Mouse (Mus musculus) lung, embryonic 14.5 days (tissue): ENCODE results near the gene Cenpx. TPM values are rescaled to one million over a fixed set of nuclear protein-coding genes. Genes with fewer than 3 reads are reported as not detected.
A peak's percentile ranks its signal among the peaks of the same experiment; 100 is the strongest.
"Not testable (repeated sequence)": the region's sequence is repeated elsewhere in the genome, so short reads cannot be mapped to it uniquely, and the experiment has no call there.

Source experiments
- ATAC-seq: fragments of 200-750 bp; cut with Nextera tagmentation; 2 replicates; pipeline ENCODE4 v1.8.0; 2017; ENCODE audit warnings: mild to moderate bottlenecking, moderate TSS enrichment, moderate library complexity; ENCODE audit not compliant: insufficient read depth
- DNase-seq: peaks from one replicate; pipeline ENCODE4 v3.0.0-alpha.2; 2015
- H3K27ac ChIP-seq: fragments of 300-500 bp; sonication (generic); 2 replicates; pipeline ENCODE4 v1.5.1; 2014; ENCODE audit warnings: low read depth, mild to moderate bottlenecking, moderate library complexity
- H3K27me3 ChIP-seq: fragments of 300-500 bp; sonication (generic); 2 replicates; pipeline ENCODE4 v1.6.1; 2014; ENCODE audit warnings: low read length, control low read depth; ENCODE audit not compliant: insufficient read depth
- H3K36me3 ChIP-seq: fragments of 300-500 bp; sonication (generic); 2 replicates; pipeline ENCODE4 v1.6.1; 2014; ENCODE audit warnings: control low read depth; ENCODE audit not compliant: insufficient read depth
- H3K4me1 ChIP-seq: fragments of 300-500 bp; sonication (generic); 2 replicates; pipeline ENCODE4 v1.6.1; 2014; ENCODE audit warnings: antibody characterized with exemption, control low read depth; ENCODE audit not compliant: insufficient read depth
- H3K4me2 ChIP-seq: fragments of 300-500 bp; sonication (generic); 2 replicates; pipeline ENCODE4 v1.6.1; 2014; ENCODE audit warnings: mild to moderate bottlenecking
- H3K4me3 ChIP-seq: fragments of 300-500 bp; sonication (generic); 2 replicates; pipeline ENCODE4 v1.5.1; 2014; ENCODE audit warnings: low read depth, low read length
- H3K9ac ChIP-seq: fragments of 300-500 bp; sonication (generic); 2 replicates; pipeline ENCODE4 v1.6.1; 2014
- H3K9me3 ChIP-seq: fragments of 300-500 bp; sonication (generic); 2 replicates; pipeline ENCODE4 v1.6.1; 2016; ENCODE audit warnings: low read depth, low read length, control low read depth
- CTCF ChIP-seq: IDR thresholded peaks from 2 replicates; pipeline ENCODE4 v1.5.1; 2016; ENCODE audit warnings: antibody characterized with exemption, low read depth
- WGBS: fragments of 180-500 bp; shearing (Covaris S2); extraction: QIAGEN DNeasy Blood & Tissue Kit; methylation state at CpG from one replicate; pipeline ENCODE4 v1.1.7; 2014; 5-methylcytosine and 5-hydroxymethylcytosine counted together
- polyA plus RNA-seq: library from polyadenylated mRNA; unstranded; fragments of >200 nt; fragmentation: Nextera tagmentation; extraction: Ambion mirVana; gene quantifications from 2 replicates; pipeline ENCODE4 v1.2.1, GENCODE M21; 2014

Gene Cenpx
- polyA plus RNA-seq, 1 experiment from 2014 or later: 173 TPM

DNA sequence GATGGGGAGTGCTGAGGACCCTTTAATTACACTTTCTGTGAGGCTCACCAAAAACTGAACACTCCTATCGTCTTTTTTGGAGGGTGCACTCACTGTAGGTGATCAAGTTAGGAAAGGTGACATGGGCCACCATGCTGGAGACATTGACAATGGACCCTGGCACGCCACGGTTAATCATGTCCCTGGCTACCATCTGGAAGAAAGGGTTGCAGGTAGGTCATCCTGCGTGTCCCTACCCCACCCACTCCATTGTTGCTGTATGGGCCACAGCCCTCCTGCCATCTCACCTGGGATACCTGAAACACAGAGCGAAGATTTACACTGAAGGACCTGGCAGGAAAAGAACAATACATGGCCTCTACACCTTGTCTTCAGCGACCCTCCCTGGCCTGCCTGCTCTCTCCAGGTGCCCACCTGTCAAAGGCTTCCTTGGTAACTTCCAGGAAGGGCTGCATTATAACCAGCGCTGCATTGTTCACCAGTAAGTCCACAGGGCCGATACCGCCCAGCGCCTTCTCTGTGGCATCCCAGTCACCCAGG lies 16.9 kb upstream of the Cenpx start:
- H3K9me3 ChIP-seq: no peaks in the 10 kb centered on the region
- no peak overlapping the region for H3K9ac ChIP-seq
- no peak overlapping the region for H3K4me2 ChIP-seq
- WGBS: 86% methylated on average over 10 of the region's 10 CpGs
- no peaks in the 10 kb centered on the region for H3K27me3 ChIP-seq
- H3K36me3 ChIP-seq: no peaks in the 10 kb centered on the region
- H3K4me1 ChIP-seq: 0 out of 2 replicates have a peak, but pooled peaks cover 2% of the 10 kb centered on the region
- no peak overlapping the region for H3K4me3 ChIP-seq
- ATAC-seq (no peak), DNase-seq (no peak)
- no peak overlapping the region for H3K27ac ChIP-seq
- TF ChIP-seq CTCF: no peak

DNA sequence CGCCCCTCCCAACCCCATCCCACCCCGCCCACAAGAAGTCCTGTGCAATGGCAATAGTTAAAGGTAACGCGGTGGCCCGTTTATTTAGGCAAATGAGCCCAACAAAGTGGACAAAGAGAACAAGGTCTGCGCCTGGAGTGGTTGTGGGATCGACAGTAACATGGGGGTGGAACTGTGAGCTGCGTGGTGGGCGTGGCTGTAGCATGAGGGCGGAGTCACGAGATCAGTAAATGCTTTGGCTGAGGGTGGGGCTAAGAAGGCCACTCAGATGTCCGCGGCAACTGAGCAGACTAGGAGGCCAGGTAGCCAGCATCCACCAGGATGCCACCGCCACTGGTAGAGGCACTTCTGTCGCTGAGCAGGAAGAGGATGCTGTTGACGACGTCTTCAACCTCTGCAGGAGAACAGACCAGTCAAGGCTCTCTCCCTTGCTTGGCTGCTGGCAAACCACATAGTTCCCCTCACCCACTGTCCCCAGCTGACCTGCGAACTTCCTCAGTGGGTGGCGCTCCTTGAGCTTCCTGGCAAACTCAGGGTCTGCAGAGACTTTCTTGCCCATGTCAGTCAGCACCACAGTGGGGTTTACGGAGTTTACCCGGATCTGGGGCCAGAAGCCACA lies 16.0 kb upstream of the Cenpx start:
- 2% methylated on average over 18 of the region's 21 CpGs for WGBS
- H3K27me3 ChIP-seq, H3K27ac ChIP-seq, H3K9ac ChIP-seq, H3K9me3 ChIP-seq, H3K36me3 ChIP-seq, H3K4me1 ChIP-seq: not testable (repeated sequence)
- ATAC-seq: 0 out of 2 replicates have a peak, but pooled peaks have one; percentile 22
- DNase-seq: peak; percentile 83
- peak overlapping the region; percentile 48 for H3K4me2 ChIP-seq
- H3K4me3 ChIP-seq: peak overlapping the region; percentile 14; the same call in 1 of the 2 replicates

DNA sequence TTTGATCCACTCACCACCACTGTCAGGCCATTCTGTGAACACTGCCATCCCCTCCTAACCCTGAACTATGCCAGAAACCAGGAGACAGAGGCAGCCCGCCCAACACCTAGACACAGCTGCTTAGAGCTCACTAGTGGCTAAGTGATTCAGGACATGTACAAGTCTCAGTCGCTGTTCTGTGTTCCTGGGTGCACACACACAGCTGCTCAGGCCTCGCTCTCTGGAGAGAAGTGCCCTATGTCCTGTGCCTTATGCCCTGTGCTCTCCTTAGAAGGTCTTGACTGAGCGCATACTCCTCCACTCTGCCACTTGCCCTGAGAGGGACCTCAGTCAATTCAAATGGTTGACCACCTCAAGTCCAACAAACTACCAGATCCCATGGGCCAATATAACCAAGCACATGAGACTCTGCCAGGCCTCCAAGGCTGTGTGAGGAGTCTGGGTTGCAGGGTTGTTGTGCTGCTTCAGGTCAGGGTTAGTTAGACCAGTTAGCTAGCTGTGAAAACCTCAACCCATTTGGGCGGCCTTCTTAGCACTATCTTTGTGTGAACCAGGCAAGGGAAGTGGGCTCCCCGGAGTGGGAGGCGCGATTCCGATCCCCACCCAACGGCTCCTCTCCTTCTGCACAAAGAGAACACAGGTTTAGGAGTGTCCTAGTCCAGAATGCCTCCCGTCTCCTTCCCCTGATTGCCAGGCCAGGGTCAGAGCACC lies 15.1 kb upstream of the Cenpx start:
- 0 out of 2 replicates have a peak, but pooled peaks cover 2% of the 10 kb centered on the region for H3K4me1 ChIP-seq
- DNase-seq (no peak), ATAC-seq (no peak)
- no peaks in the 10 kb centered on the region for H3K9me3 ChIP-seq
- no peaks in the 10 kb centered on the region for H3K36me3 ChIP-seq
- no peak for TF ChIP-seq CTCF
- H3K27ac ChIP-seq: no peak overlapping the region
- H3K27me3 ChIP-seq: no peaks in the 10 kb centered on the region
- no peak overlapping the region for H3K4me3 ChIP-seq
- H3K4me2 ChIP-seq: no peak overlapping the region
- no peak overlapping the region; the same call in 1 of the 2 replicates for H3K9ac ChIP-seq
- 68% methylated on average over 11 of the region's 11 CpGs for WGBS

DNA sequence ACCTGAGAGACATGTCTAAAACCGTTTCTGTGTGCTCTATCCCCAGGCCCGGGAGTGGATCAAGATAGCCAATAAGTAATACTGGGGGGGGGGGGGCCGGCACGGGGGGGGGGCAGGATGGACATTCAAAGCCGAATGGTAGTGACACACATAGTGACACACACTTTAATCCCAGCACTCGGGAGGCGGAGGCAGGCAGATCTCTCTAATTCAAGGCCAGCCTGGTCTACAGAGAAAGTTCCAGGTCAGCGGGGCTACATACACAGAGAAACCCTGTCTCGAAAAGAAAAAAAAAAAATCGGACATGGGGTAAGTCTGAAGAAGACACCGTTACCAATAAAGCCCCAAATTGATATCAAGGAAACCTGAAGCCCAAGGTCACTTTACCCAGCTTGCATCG lies 14.0 kb upstream of the Cenpx start:
- no peak for DNase-seq
- Histone ChIP-seq H3K4me1 (0 out of 2 replicates have a peak, but pooled peaks cover 2% of the 10 kb centered on the region), H3K9ac (no peak overlapping the region), H3K4me2 (peak overlapping the region; percentile 84), H3K27ac (no peak overlapping the region), H3K9me3 (no peaks in the 10 kb centered on the region), H3K4me3 (no peak overlapping the region), H3K36me3 (no peaks in the 10 kb centered on the region), H3K27me3 (no peaks in the 10 kb centered on the region)
- 62% methylated on average over 12 of the region's 12 CpGs for WGBS
- no peak for ATAC-seq
- TF ChIP-seq CTCF: no peak

DNA sequence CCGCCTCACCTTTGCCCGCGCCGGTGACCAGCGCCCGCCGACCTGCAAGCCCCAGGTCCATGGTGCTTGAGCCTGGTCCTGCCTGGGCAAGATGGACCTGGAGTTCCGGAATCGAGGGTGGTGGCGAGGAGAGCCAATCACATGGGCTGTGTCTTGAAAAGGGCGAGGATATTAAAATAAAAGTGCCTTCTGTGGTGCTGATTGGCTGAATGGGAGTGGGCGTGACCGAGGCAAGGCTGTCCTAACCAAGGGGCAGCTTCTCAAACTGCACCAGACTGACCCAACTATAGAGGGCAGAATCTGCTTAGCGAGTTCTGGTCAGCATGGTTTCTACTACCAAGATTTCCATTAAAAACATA lies 13.6 kb upstream of the Cenpx start, which contains the start of gene Dcxr:
TSS of gene Dcxr (minus strand) at position 113 of the 359 bp plus-strand sequence.
- no peaks in the 10 kb centered on the region for H3K27me3 ChIP-seq
- peak; percentile 94 for DNase-seq
- peak within 1 kb of the TSS; percentile 58 for H3K4me3 ChIP-seq
- peak within 1 kb of the TSS; percentile 84 for H3K4me2 ChIP-seq
- H3K4me1 ChIP-seq: 0 out of 2 replicates have a peak, but pooled peaks cover 2% of the 10 kb centered on the region
- peak; percentile 89 for ATAC-seq
- no peaks in the 10 kb centered on the region for H3K9me3 ChIP-seq
- WGBS: 1% methylated on average over 14 of the region's 14 CpGs
- peak within 1 kb of the TSS; percentile 58 for H3K9ac ChIP-seq
- TF ChIP-seq CTCF: peak; percentile 67
- H3K27ac ChIP-seq: 0 out of 2 replicates have a peak within 1 kb of the TSS, but pooled peaks have one; percentile 12
- no peaks in the 10 kb centered on the region for H3K36me3 ChIP-seq

DNA sequence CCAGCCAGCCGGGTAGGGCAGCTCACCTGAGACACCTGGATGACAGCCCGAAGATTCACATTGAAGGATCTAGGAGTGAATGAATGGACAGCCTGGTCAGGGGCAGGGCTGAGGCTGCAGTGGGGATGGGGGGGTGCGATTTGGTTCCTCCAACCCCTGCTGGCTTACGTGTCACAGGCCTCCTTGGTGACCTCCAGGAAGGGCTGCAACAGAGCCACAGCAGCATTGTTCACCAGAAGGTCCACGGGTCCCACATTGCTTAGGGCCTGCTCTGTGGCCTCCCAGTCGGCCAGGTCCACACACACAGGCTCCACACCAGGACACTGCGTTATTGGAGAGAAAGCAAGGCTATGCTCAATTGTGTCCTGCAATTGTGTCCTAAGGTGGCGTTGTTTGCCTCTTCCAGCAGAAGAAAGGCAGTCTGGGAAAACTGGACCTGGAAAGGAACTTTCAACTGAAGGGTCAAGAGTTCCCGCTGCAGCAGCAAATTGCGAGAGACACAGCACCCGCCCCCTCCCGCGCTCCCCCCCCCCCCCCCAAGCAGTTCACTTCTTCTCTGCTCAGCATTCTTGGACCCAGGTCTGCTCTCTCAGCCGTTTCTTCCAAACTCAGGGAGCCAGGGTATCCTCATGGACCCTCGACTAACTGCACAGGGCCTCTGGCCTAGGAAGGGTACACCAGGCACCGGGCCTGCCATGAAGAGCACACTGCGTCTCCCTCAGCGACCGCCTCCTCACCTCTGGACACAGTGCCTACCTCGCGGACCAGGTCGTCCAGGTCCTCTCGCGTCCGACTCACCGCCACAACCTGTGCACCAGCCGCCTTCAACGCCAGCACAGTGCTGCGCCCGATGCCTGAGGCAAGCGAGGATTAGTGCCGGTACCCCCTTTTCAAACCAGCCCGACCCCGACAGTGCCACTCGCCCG lies 13.0 kb upstream of the Cenpx start:
- ATAC-seq: peak; percentile 49
- Histone ChIP-seq H3K27me3 (no peaks in the 10 kb centered on the region), H3K4me1 (0 out of 2 replicates have a peak, but pooled peaks cover 2% of the 10 kb centered on the region), H3K4me3 (peak overlapping the region; percentile 58), H3K9ac (peak overlapping the region; percentile 58), H3K36me3 (no peaks in the 10 kb centered on the region), H3K4me2 (peak overlapping the region; percentile 84), H3K9me3 (no peaks in the 10 kb centered on the region), H3K27ac (0 out of 2 replicates have a peak overlapping the region, but pooled peaks have one; percentile 12)
- no peak for TF ChIP-seq CTCF
- WGBS: 16% methylated on average over 36 of the region's 36 CpGs
- DNase-seq: no peak
